Mouse (Mus musculus) adrenal gland, postnatal 10 days (tissue): ENCODE measurements around the gene Tub. TPM values are rescaled to one million over a fixed set of nuclear protein-coding genes. Genes with fewer than 3 reads are reported as not detected.

Source experiments
- DNase-seq: peaks from one replicate; pipeline ENCODE4 v3.0.0; 2021; ENCODE audit warnings: mixed read lengths
- long read RNA-seq, 2 experiments: library from polyadenylated mRNA; stranded (forward); transcript quantifications; one replicate each; pipeline ENCODE4 v2.0.0; 2021
- total RNA-seq, 2 experiments: library from RNA; stranded (reverse); gene quantifications; 2 replicates each; pipeline ENCODE4 v1.2.3; 2021

Tub gene
- 10 to 100 TPM; 20.7 to 27.5 TPM for total RNA-seq
- long read RNA-seq, experiment 1, full-length matches to known transcripts: 4 of 10 reads
- long read RNA-seq, experiment 1, partial matches to known transcripts: 1 of 10 reads
- long read RNA-seq, experiment 1, other reads (novel, unspliced or antisense): 5 of 10 reads
- long read RNA-seq, experiment 2, full-length matches to known transcripts: 5 of 11 reads
- long read RNA-seq, experiment 2, partial matches to known transcripts: 2 of 11 reads
- long read RNA-seq, experiment 2, other reads (novel, unspliced or antisense): 4 of 11 reads

DNA sequence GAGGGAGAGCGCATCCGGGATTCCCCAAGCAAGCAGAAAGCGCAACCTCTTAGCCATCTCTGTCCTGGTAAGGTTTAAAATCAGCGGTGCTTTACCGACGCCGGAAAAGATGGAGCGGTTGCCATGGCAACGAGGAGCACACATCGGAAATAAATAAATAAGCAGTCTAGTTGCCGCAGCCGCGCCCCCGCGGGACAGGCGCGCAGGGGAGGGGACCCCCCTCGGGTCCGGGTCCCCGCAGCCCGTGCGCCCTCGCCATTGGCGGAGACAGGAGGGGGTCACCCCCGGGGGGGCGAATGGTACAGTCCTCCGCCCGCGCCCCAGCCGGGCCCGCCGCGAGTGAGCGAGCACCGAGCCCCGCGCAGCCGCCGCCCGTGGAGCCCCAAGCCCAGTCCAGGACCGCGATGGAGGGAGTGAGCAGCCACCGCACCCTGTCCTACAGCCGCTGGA is at the start of gene Tub:
Tub (plus strand) TSS at position 27 of the 450 bp plus-strand sequence.
- peak; percentile 54 for DNase-seq

DNA sequence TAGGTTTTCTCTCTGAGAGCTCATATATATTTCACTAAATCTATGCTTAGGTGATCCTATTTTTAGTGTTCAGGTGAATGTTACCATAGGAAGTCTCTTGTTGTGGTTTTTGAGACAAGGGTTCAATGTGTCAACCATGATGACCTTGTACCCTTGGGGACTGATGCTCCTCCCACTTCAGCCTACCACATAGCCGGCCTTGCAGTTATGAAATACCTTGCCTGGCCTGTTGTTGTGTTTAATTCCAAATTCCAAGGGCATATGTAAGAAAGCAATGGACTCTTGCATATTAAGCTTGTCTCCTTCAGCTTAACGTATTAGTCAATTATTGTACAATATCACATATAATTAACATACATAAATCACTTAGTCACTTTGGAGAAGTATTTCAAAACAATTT is 46.2 kb upstream of the Tub start:
- DNase-seq: no peak

DNA sequence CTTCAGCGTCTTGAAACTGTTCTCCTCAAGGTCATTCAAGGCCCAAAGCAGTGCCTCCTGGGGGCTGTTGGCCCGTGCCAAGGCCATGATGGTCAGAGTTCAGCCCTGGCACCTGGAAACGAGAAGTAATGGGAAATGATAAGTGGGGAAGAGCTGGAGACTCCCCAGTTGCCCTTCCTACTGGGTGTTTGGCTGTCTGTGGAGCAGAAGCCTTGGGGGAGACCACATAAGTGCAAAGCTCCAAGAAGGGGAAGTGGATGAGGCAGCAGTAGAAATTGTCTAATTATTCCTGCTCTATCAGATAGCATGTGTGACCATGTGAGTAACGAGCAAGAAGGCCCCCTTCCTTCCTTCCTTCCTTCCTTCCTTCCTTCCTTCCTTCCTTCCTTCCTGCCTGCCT is 23.1 kb upstream of the Tub start:
- DNase-seq: no peak

DNA sequence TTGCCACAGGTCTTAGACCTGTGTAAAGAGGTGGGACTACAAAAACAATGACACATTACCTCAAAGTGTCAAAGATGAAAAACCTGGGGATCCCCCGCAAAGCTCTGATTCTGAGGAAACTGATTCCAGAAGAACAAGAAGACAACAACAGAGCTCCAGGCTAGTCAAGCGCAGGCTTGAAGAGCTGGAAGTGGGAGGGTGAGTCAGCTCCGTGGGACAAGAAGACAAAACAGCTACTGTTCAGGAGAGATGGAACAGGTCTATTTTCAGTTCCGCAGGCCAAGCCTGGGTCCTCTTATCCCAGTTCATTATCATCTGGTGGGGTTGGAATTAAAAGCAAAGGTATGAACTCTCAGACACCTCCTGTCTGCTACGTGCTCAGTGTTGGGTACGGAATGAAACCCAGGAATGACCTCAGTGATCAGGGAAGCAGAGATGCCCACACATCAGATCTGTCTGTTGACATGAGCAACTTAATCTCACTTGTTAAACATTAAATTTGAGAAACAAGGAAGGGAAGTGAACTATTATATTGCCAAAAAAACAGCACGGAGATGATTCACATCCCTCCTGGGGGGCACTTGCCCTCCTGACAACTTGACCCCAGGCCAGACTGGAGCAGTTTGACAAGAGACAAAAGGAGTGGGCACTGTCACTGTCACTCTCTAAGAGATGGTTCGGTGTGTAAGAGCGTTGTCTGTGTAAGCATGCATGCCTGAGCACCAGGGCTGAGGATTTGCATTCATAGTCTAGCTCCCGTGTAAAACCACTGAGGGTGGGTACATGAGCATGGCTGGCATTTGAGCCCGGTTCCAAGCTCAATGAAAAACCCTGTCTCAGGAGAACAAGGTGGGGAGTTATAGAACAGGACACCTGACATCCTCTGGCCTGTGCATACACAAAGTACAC is 21.6 kb upstream of the Tub start:
- DNase-seq: no peak

DNA sequence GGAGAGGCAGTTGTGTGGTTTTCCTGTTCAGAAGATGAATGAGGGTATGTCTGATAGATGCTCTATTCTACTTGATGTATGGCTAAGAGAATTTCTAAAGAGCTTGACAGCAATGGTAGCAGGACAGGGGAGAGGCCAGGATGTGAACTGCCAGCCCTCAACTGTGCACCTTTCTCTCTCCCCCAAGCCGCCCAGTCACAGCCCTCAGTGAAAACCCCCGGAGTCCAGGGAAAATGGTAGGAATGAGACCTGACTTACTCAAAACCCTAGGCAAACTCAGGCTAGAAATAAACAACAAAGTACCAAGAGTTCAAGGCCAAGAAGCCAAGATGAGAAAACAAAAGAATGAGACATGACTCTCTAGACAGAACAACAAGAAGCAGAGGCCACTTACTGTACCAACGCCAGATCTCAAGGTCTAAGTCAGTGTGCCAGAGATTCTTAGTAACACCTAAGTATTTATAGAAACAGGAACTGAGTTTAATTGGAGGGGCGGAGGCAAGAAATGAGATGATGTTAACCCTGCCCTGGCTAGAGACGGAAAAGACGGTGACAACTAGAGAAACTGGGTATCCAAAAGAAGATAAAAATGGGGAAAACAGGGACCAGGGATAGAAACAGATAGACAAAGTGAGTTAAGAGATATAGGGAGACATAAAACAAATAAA is 20.3 kb upstream of the Tub start, which contains the start of gene Nlrp10:
Nlrp10 (minus strand) TSS at position 453 of the 668 bp plus-strand sequence.
- no peak for DNase-seq

DNA sequence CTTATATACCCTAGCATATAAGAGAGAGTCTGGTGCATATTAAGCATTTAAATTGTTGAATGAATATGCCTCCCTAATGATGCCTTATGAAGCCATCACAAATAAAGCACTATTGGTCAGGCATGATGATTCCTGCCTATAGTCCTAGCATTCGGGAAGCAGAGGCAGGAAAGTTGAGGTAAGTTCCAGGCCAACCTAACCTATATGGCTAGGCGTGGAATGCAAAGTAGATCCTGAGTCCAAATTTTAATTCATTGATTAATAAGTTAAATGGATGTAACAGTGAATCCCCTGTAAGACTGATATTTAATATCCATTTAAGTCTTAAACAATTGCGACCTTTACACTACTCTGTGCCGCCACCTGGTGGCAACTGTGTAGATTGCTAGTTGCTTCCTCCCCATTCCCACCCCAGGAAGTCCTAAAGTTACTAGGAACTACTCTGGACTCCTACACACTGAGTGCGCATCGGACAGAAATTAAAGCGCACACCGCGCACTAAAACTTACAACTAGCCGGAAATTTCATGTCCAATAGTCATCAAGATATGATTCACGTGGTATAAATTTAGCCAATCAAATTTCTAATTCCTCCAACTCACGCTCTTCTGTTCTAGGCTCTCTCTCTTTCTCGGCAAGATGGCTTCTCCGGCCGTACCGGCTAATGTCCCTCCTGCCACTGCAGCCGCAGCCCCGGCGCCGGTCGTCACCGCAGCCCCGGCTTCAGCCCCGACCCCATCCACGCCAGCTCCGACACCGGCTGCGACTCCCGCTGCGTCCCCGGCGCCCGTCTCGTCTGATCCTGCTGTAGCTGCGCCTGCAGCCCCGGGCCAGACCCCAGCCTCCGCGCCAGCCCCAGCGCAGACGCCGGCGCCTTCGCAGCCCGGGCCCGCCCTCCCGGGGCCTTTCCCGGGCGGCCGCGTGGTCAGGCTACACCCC is 16.1 kb upstream of the Tub start, which contains the start of gene Eif3f:
Eif3f (plus strand) TSS at position 624 of the 938 bp plus-strand sequence.
- DNase-seq: peak; percentile 93

DNA sequence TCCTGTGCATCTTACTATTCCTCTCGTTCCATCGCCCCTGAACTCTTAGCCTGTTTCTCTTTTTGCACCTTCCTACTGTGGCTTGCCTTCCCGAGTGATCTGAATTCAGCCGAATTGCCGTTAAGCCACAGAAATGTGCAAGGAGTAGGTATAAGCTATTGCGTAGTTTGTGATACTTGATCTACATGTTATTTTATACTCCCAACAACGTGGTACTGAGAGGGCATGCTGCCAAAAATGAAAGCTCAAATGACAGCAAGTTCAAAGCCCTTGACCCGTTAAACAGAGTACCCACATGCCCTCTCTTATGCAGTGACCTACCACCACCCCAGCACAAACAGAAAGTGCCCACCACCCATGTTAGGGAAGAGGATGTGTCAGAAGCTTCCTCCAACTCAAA is 15.3 kb upstream of the Tub start:
- DNase-seq: peak; percentile 24

DNA sequence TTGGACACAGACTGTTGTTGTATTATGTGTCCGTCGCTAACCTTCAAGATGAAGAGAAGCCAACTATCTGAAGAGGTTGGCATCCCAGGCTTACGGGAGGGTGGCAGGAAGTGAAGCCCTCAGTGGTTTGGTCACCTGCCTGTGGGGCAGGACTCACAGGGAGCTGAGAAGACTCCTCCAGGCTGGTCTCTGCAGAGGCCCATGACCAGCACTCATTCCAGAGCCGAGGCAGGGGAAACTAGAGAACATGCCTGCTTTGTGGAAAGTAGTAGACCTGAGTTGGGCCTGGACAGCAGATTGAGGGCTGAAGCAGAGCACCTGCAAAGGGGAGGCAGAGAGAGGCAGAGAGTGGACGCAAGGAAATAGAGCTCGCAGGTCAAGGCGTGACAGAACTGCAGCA is 14.7 kb upstream of the Tub start:
- DNase-seq: no peak

DNA sequence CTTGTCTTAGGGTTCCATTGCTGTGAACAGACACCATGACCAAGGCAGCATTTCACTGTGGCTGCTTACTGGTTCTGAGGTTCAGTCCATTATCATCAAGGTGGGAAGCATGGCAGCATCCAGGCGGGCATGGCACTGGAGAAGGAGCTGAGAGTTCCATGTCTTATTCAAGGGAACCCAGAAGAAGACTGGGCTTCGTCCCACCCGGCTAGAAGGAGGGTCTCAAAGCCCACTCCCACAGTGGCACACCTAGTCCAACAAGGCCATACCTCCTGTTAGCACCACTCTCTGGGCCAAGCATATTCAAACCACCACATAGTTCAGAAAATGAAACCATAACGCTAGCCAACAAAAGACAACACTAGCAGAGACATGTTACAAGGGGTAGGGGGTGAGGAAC is 13.5 kb upstream of the Tub start:
- no peak for DNase-seq

DNA sequence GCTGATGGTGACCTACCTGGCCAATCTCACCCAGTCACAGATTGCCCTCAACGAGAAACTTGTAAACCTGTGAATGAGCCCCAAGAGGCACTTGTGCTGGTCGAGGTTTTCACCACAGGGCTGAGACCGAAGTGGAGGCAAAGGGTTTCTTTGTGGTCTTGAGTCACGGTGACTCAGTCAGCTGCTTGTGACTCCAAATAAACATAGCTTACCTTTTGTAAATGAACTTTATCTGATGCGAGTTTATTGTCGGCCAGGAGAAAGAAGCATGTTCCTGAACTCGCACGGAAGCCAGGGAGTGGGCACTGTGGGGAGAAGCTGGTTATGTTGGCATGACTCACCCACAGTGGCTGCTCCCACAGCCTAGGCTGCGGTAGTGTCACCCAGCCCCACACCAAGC is 8.7 kb upstream of the Tub start:
- no peak for DNase-seq

DNA sequence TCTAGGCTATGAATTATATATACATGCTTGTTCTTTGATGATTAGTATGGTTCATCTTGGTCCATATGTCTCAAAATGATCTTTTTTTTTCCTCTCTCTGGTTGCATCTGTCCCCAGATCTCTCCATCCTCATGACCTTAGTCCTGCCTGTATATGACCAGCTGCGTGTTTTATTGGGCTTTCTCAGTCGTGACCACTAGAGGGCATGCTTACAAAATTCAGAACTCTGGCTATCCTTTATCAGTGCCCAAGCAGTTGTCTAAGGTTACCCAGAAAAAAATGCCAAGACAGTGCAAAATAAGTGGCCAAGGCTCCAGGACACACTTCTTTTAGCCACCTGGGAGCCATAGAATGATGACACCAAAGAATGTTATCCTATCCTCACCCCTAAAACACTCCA is 6.1 kb upstream of the Tub start:
- peak; percentile 52 for DNase-seq

DNA sequence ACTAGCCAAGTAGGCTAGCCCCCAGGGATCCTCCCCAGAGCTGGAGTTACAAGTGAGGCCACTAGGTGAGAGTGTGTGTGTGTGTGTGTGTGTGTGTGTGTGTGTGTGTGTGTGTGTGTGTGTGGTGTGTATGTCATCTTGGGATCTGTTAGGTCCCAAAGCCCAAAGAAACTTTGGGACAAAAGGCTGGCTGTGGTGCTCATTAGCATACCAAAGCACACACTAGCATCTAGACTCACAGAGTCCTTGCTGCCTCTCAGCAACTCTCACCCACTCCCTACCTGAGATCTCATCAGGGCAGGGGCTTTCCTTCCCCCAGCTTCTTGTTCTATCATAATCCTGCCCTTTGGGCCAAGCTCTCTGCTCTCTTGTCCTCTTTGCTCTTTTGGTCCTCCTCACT is 1.5 kb upstream of the Tub start:
- DNase-seq: no peak

DNA sequence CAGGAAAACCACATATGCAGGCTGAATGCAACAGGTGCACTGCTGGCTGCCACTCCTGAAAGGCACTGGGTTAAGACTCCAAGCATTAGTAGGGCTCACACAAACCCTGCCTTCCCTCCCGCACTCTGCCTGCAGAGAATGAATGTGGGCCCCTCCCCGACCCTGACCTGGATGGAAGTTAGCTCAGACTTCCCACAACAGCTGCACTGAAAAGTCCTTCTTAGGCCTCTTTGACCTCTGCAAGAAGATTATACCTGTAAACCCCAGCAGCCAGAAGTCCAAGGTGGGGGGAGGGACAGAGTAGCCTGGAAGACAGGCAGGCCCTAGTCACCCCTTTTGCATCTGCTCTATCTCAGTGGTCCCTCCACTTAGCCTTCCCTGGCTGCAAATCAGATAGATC is 837 bp upstream of the Tub start:
- no peak for DNase-seq

DNA sequence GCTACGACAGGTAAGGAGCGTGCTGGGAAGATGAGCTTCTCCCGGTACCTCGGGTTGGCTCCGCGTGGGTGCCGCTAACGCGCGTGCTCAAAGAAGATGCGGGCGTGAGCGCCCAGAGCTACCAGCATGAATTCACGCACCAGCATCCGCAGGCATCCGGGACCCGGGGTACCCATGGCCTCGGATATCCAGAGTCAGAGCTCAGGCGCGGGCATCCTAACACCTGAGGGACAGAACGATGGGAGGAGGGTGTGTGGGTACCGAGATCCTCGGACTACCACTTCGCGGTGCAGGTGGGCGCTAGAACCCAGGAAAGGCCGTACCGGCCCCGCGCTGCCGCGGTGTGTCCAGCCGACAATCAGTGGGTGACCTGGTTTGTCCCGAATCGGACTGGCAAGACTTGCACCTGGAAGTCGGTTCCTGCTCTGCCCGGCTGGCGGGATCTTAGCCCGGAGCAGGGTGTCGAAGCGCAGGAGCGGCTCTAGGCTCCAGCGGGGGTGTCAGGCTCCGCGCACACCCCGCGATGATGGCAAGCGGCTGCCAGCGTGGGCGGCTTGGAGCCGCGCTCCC is 709 bp downstream of the Tub start:
- no peak for DNase-seq

DNA sequence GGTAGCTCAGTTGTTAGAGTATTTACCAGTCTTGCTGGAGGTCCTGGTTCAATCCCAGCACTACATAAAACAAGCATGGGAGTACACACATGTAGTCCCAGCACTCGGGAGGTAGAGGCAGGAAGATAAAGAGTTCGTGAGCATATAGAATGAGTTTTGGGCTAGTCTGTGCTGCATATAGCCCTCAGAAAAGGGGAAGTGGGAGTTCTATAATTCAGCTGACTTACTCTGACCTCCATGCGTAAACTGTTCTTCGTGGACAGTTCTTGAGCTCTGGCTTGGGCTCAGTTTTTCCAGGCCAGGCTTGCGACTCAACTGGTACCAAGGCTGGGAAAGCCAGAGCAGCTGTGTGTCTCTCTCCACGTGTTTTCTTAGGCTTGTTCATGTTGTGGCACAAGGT is 2.7 kb downstream of the Tub start:
- DNase-seq: no peak

DNA sequence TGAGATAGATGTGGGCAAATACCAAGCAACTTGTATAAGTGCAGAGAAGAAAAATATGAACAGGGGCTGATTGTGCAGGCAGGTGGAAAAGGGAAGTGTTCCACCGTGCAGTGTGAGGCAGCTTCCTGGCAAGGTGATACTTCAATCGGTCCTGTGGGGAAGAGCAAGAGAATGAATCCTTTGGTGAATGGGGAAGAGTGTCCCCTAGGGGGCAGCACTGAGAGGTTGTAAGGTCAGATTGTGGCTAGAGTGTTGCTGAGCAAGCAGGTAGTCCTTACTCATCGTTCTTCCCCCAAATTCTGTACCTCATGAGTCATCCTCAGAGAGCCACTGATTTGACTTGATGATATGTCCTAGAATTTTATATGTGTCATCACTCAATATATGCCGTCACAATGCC is 4.0 kb downstream of the Tub start:
- peak; percentile 44 for DNase-seq

DNA sequence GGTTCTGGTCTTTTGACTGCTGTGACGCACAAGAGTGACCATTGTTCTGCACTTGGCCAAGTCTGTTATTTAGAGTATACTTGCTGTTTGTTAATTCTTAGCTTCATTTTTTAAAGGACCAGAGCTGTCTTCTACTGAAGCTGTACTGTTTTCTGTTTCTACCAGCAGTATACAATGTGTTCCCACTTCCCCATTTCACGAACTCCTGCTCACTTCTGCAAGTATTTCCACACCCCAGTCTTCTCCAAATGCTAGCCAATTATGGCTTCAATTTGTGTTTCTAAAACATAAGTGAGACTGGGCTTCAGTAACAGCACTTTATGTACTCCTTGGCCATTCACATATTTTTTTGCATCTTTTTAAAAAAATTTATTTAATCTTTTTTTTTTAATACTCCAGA is 7.6 kb downstream of the Tub start:
- no peak for DNase-seq

DNA sequence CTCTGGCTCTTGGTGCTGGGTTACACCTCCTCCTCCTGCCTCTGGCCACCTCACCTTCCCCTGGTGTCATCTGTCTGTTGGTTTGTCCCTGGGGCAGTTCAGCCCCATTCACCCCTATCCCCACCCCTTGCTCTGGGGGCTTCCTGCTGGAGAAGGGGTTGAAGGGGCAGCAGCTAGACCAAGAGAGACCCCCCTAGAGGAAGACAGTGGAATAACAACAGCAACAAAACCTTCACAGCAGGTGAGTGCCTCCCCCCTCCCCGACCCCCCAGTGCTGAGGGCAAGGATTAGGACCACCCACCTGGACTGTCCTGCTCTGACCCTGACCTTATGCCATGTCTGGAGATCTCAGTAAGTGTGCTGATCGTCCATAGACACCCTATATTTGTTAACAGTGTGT is 15.8 kb downstream of the Tub start:
- DNase-seq: no peak

DNA sequence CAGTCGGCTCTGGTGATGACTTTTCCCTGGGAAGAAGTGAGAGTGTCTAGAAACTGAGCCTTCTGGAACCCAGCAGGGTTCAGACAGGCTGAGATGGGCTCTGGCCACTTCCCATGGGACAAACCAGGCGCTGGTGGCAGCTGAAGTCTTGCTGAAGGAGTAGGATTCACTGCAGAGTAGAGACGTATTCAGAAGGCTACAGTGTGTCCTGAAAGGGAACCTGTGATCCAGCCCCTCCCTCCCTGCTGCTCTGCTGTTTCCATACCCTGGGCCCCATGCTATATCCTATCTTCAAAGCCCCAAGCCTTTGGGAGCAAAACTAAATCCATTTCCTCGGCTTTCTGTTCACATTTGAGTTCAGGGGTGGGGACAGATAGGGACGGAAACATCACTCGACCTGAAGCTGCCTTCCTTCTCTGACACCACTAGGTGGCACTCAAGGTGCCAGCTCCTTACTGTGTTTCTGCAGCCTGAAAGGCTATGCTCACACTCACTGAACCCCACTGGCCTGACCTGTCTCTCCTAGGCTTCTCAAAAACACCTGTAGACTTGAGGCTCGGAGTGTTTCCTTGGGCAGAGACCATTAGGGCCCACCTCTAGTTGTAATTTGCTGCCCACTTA is 16.7 kb downstream of the Tub start:
- DNase-seq: peak; percentile 67

DNA sequence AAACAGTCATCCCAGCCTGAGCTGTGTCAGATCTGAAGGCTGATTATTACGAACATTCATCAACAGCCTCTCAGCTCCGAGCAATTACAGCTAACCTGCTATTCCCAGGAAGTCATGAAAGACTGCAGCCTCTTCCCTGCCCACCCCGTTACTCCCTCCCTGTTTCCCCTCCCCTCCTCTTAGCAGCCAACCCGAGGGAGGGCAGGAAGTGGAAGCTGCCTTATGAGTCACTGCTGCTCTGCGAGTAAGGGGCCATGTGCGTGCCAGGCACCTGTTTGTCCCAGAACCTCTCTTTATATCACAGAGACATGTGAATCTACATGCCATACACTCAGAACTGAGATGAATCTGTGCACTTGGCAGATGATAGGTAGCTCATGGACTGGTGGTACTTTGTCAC is 18.1 kb downstream of the Tub start:
- peak; percentile 43 for DNase-seq

DNA sequence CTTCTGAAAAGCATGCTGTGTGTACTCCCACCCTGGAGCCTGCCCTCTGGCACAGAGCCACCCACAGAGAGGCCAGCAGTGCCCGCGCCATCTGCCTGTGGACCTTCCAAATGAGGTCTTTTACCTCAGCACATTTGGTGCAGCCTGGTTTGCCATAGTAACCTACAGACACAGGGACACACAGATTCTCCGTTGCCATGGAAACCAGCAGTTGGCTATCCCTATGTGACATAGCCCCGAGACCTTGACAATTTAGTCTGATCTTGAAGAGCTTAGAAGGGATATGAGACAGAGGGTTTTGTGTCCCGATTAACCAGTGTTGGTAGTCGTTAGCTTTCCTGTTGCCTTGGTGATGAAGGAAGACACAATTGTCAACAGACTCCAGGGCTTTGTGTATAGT is 22.1 kb downstream of the Tub start:
- DNase-seq: peak; percentile 48
